Mouse (Mus musculus) forebrain, embryonic 11.5 days (tissue): ENCODE data around the gene Wdr81. TPM values are rescaled to one million over a fixed set of nuclear protein-coding genes. Genes with fewer than 3 reads are reported as not detected.

Experiments
- microRNA counts: library from miRNA; unstranded; fragments of <30 nt; microRNA quantifications from one replicate; lab custom pipeline; 2015
- microRNA-seq: library from miRNA; unstranded; fragments of <30 nt; microRNA quantifications from one replicate; pipeline ENCODE4, GENCODE M21; 2016; ENCODE audit not compliant: insufficient number of aligned reads
- polyA plus RNA-seq: library from polyadenylated mRNA; unstranded; fragments of >200 nt; fragmentation: Nextera tagmentation; extraction: Ambion mirVana; gene quantifications from 2 replicates; pipeline ENCODE4 v1.2.1, GENCODE M21; 2014

Wdr81 gene
- polyA plus RNA-seq, 1 experiment from 2014 or later: 6.5 TPM

MicroRNAs within 50 kb of the gene (microRNA counts, 519-probe panel; counts per million panel counts)
- 5,521 counts per million, percentile 70 among the panel's probes with 10 or more counts for microRNA mmu-miR-22 (lab: Ali Mortazavi, UCI)

Small RNA genes within 50 kb of the gene (microRNA-seq; reads per million reads assigned to microRNA genes)
- gene Mir22: 4,885 reads per million, percentile 86 among the genes with 10 or more reads in this experiment

Other genes starting within 250 kb of the Wdr81 start
- 140 and 146 TPM in 2 replicates for gene Rpa1, start 106.4 kb downstream of the Wdr81 start, polyA plus RNA-seq
- gene Smyd4, start 106.3 kb downstream of the Wdr81 start, polyA plus RNA-seq: 17.3 and 20.0 TPM in 2 replicates
- 53.6 and 69.3 TPM in 2 replicates for gene Serpinf1, start 32.0 kb downstream of the Wdr81 start, polyA plus RNA-seq
- not detected in 2 replicates for gene Serpinf2, start 15.1 kb downstream of the Wdr81 start, polyA plus RNA-seq
- gene Tlcd2, start 7.0 kb upstream of the Wdr81 start, polyA plus RNA-seq: 9.5 TPM in 2 replicates
- 133 TPM in 2 replicates for gene Prpf8, start 32.1 kb upstream of the Wdr81 start, polyA plus RNA-seq
- gene Rilp, start 55.4 kb upstream of the Wdr81 start, polyA plus RNA-seq: 0.28 and 0.69 TPM in 2 replicates
- gene Scarf1, start 58.8 kb upstream of the Wdr81 start, polyA plus RNA-seq: 4.2 TPM in 2 replicates
- 5.5 and 7.5 TPM in 2 replicates for gene Slc43a2, start 77.0 kb upstream of the Wdr81 start, polyA plus RNA-seq
- gene Pitpna, start 133.4 kb upstream of the Wdr81 start, polyA plus RNA-seq: 79.5 and 88.5 TPM in 2 replicates
- gene Inpp5k, start 176.3 kb upstream of the Wdr81 start, polyA plus RNA-seq: 20.8 and 24.6 TPM in 2 replicates
- 13.8 and 15.1 TPM in 2 replicates for gene Myo1c, start 195.8 kb upstream of the Wdr81 start, polyA plus RNA-seq
- 140 and 143 TPM in 2 replicates for gene Crk, start 224.5 kb upstream of the Wdr81 start, polyA plus RNA-seq